Mouse (Mus musculus): Measurements from ENCODE around the gene Fam120b.
"Not testable (repeated sequence)": the region's sequence is repeated elsewhere in the genome, so short reads cannot be mapped to it uniquely, and the experiment has no call there.

Gene Fam120b

DNA sequence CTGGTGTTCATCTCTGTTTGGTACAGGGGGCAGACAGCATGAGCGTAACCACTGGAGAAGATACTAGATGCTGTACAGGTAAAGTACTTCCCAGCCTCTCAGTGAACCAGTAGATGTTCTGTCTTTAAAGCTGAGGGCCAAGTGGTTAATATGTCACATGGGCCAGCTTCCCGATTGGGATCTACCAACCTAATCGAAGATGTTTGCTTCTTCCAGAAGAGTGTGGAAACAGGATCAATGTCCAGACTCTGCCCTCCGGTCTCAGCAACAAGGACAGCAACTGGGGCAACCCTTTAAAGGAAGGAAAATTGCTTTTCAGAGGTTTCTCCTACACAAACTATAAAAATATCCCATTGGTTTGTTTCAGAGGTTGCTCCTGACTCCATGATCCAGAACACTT, 35.5 kb downstream of the Fam120b start:
- no peak for DNase-seq (ENCODE audit: low spot score in 2 of 2)

DNA sequence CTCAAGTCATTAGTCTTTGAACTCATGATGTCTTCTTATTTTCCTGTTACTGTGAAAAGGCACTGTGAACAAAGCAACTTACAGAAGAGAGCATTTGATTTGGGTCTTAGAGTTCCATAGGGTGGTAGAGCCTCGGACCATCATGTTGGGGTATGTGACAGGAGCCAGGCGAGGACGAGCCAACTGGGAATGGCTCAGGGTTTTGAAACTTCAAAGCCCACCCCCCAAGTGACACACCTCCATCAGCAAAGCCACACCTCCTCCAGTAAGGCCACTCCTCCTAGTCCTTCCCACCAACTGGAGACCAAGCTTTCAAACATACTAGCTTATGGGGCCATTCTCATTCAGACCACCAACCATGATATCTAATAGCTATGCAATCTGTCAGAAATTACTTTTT, 36.0 kb downstream of the Fam120b start:
- DNase-seq (ENCODE audit: low spot score in 2 of 2), result no peak

DNA sequence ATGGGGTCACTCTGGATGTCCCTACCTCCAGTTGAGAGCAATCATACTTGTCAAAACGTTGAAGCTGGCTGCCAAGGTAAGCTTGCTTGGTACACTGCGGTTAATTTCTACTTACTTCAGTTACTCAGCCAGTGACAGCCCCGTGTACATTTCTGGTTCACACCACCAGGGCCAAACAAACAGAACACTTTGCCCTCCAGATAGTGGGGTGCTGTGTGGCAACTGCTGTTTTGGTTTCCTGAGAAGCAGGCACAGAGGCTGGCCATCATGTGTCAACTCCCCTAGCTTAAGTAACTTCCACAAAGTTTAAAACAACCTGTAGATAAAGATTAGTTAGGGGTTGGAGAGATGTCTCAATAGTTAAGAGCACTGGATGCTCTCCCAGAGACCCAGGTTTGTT, 38.7 kb downstream of the Fam120b start:
- DNase-seq (ENCODE audit: low spot score in 2 of 2), result no peak

DNA sequence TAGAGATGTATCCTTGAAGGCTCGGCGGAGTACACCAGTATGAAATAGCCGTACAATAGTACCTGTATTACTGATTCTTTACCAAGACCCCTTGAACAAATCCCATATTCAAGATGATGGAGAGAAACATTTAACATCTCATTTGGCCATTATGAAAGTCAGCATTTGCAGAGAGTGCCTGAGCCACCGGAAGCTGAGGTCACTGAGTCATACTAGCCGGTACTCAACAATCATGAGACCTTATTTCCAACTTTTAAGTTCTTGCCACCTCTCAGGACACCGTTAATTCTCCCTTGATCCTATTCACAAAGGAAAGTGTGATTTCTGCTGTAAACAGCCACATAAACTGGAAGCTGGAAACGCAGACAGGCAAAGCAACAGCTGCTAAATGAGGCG, 44.1 kb downstream of the Fam120b start:
- DNase-seq (ENCODE audit: low spot score in 2 of 2), result no peak

DNA sequence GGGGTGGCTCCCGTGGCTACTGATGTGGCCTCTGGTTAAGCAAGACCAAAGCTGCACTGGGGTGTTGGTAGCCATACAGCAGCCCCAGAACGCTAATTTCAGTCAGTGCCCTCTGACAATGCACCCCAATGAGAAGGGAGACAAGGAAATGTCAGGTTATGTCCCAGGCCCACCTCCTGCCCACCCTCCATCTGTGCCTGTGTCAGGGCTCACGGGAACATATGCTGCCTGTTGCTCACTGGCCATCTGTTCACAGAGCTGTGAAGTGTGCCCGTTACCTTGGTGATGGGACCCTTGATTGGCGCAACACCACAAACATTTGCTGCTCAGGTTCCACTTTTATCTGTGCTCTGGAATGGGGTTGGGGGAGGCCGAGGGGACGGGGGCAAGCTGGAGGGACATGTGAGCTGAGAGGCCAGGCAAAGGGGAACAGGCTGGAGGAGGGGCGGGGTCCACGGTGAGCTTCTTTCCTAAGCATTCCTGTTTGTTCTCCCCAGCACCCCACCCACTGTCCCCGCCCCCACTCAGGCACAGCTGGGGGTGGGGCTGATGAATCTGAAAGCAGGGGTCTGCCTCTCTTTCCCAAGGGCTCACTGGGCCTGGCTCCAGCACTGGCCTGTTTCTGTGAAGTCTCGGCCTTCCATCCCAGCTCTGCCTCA, 44.6 kb downstream of the Fam120b start:
- DNase-seq (ENCODE audit: low spot score in 2 of 2), result no peak

DNA sequence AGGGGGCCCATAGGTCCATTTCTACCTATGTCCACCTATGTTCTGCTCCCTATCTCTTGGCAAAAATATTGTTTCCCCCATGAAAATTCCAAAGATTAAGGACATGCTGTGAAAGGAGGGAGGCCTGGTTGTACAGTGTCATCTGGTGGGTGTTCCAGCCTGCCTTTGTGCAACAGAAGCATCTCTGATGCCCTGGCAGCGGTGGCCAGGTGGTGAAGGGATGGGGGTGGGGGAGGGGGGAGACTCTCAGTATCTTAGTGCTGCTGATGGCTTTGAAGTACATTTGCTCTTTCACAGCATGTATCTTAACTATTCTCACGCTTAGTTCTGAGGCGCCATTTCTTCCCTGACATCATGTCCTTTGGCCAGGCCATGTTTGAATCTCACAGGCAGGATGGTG, 49.4 kb downstream of the Fam120b start:
- DNase-seq (ENCODE audit: low spot score in 2 of 2), result no peak

DNA sequence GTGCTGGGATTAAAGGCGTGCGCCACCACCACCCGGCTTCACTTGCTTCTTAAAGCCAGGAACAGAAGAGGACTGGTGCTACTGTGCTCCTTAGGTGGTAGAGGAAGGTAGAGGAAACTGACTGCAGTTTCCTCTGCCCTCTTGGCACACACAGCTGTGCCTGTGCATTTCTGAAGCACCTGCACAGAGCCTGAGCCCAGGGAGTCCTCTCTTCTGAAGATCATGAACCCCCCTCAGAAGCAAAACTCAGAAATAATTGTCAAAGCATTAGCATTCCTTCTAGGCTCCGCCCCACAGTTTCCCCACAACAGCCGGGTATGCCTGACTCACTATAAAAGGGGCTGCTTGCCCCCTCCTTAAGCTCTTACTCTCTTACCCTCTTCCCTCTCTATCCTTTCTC, 51.8 kb downstream of the Fam120b start:
- DNase-seq (ENCODE audit: low spot score in 2 of 2), result no peak

DNA sequence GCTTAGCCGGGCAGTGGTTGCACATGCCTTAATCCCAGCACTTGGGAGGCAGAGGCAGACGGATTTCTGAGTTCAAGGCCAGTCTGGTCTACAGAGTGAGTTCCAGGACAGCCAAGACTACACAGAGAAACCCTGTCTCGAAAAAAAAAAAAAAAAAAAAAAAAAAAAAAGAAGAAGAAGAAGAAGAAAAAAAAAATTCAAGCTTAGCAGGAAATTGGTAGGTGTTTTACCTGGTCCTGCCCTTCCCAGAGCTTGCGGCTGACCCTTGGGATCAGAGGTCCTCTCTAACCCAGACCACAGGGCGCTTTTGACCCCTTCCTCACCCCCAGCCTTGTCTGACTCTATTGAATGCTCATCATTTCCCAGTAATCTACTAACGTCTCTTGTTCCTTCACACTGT, 53.1 kb downstream of the Fam120b start:
- not testable (repeated sequence) for DNase-seq (ENCODE audit: low spot score in 2 of 2)

DNA sequence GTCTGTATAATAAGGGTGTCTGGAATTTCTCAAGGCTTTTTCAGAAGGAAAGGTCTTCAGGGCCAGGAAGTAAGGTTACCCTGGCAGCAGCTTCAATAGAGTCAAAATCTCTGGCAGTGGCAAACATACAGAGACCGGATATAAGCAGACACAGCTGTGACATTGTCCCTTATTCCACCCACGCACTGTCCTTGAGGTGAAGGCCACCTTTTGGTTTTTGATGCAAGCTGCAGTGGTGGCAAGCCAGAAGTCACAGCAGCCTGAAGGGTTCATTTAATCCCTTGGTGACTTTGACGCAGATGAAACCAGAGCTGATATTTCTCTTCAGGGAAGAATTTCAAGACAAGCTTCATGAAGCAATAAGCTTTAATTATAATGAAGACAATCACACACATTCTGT, 53.6 kb downstream of the Fam120b start:
- DNase-seq (ENCODE audit: low spot score in 2 of 2), result no peak

DNA sequence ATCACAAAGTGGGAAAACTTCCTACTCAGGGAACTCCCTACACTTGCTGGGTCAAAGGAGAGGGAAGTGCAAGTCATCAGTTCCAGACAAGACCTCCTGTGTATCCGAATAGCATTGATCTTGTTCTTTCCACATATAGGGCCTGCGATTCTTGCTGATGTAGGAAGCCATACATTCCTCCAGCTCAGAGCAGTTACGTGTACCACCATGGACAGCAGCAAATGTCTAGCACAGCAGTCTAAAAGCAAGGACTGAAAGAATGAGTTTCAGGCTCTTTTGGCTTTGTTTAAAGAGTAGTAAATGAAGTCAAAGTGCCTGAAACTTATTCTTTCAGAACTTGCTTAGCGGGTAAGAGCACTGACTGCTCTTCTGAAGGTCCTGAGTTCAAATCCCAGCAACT, 59.2 kb downstream of the Fam120b start:
- no peak for DNase-seq (ENCODE audit: low spot score in 2 of 2)

DNA sequence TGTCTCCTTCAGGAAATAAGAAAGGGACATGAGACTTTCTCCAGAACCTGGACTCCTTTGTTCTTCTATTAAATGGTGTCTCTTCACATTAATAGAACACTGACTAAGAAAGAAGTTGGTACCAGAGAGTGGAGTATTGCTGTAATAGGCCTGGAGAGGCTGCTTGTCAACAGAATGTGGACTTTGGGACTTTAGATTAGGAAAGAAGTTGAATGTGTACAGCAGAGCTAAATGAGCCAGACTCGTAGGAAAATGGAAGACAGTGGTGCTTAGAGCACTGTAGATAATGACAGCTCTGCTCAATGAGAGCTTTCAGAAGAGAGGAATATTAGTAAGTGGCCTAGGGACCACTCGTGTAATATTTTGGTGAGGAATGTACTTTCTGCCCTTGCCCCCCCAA, 60.6 kb downstream of the Fam120b start:
- no peak for DNase-seq (ENCODE audit: low spot score in 2 of 2)

DNA sequence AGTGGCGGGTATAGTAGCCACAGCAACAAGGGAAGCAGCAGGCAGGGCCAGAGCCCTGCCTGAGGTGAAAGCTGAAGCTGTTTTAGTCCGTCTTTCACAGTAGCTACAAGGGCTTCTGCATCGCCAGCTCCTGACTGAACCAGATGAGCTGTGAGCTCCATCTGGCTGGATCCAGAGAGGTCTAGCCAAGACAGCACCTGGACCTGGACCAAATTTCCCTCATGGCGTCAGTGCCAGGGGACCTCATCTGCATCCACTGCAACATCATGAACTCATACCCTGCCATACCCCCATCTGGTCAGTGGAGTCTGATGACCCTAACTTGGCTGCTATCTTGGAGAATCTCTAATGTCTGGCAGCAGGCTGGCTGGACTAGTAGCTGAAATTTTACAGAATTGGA, 63.8 kb downstream of the Fam120b start:
- no peak for DNase-seq (ENCODE audit: low spot score in 2 of 2)

DNA sequence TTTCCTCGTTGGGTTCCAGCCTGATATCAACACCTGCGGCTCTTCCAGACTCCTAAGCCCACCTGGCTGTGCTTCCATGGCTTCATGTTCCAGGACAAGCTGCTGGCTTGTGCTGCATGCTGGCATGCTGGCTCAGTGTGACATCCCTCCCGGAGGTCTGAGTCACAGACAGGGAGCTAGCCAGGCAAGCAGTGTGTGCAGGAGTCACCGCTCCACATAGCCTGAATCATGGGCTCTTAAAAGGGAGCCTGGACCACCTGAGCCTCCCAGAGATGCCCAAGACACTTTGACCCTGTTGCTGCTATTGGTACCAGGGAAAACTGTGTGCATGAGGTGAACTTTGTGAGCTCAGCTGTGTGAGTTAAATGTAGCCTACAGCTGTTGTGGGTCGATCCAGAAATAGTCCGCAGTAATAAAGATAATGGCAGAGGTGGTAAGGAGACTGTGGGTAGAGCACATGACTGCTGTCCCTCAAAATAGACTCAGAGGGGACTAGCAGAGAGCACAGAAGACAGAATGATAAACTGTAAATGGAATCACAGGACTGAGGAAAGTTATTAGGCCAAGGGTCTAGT, 66.0 kb downstream of the Fam120b start:
- peak; percentile 44 to 52 for DNase-seq (ENCODE audit: low spot score in 2 of 2)

DNA sequence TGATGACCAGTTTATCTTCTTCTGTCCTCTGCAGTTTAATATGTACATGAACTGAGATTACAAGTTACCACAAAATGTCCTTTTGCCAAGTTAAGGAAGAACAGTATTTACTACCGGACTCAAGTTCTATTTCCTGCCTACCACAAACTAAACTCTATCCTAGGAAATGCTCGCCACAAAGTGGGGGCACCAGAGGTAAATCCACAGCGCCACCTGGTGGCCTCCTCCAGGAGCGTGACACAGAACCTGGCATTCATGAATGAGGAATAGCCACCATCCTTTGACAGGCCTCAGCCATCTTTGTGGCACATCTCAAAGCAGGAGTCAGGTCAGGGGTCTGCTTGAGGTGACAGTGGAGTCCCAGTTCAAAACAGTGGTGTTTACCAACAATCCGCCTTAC, 71.7 kb downstream of the Fam120b start:
- DNase-seq (ENCODE audit: low spot score in 2 of 2), result peak; percentile 24 to 44

DNA sequence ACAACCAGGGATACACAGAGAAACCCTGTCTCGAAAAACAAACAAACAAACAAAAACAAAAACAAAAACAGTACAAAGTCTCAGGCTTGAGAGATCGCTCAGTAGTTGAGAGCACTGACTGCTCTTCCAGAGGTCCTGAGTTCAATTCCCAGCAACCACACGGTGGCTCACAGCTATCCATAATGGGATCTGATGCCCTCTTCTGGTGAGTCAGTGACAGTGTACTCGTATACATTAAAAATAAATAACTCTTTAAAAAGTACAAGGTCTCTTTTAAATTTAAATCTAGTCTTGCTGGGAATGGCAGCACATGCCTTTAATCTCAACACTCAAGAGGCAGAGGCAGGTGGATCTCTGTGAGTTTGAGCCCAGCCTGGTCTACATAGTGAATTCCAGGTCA, 76.7 kb downstream of the Fam120b start:
- no peak for DNase-seq (ENCODE audit: low spot score in 2 of 2)
